Mouse (Mus musculus): ENCODE measurements at regions not wholly inside any gene's neighbourhood (a gene's known extent, or its start where the extent isn't known, plus 50 kb on each side); places are given as distances from the start of the nearest gene placed in this dataset.

DNA sequence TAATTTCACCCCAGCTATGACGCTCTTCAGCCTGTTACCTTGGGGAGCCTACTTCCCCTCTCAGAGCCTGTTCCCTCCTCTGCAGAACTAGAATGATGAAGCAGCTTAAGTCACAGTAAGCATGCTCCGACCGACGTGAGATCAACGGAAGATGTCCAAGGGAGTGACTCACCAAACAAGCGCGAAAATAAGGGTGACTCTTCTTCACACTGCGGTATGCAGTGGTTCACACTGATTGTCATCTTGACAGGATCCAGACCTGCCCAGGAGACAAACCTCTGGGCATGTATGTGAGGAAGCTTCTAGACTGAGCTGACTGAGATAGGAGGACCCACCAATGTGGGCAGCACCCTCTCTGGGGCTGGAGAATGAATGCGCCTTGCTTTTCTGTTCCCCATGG lies 116.3 kb upstream of the Tpm1 start:
- TF ChIP-seq CTCF (conservative IDR thresholded peaks at IDR 0.05; ENCODE audit: low read length) (no peak), POU5F1 (IDR thresholded peaks at IDR 0.05; ENCODE audit: borderline replicate concordance, low read length) (no peak), NANOG (IDR thresholded peaks at IDR 0.05; ENCODE audit: borderline replicate concordance, low read length) (no peak)
